Mouse (Mus musculus) hindbrain, embryonic 11.5 days (tissue): ENCODE results near the gene Mpdu1. TPM values are rescaled to one million over a fixed set of nuclear protein-coding genes. Genes with fewer than 3 reads are reported as not detected.

ENCODE experiments used
- ATAC-seq: fragments of 200-750 bp; cut with Nextera tagmentation; 2 replicates; pipeline ENCODE4 v1.8.0; 2017; ENCODE audit warnings: mild to moderate bottlenecking, moderate TSS enrichment, moderate library complexity; ENCODE audit not compliant: low FRiP score
- DNase-seq: peaks from one replicate; pipeline ENCODE4 v3.0.0-alpha.2; 2015; ENCODE audit warnings: low spot score
- H3K27ac ChIP-seq: fragments of 300-500 bp; sonication (generic); 2 replicates; pipeline ENCODE4 v1.5.1; 2014; ENCODE audit warnings: mild to moderate bottlenecking, low read depth, low read length
- H3K27me3 ChIP-seq: fragments of 300-500 bp; sonication (generic); 2 replicates; pipeline ENCODE4 v1.6.1; 2014; ENCODE audit warnings: mild to moderate bottlenecking, low read length, moderate library complexity, mixed read lengths; ENCODE audit not compliant: control insufficient read depth, insufficient read depth
- H3K36me3 ChIP-seq: fragments of 300-500 bp; sonication (generic); 2 replicates; pipeline ENCODE4 v1.6.1; 2014; ENCODE audit warnings: mild to moderate bottlenecking, low read length, moderate library complexity, mixed read lengths; ENCODE audit not compliant: control insufficient read depth, insufficient read depth
- H3K4me1 ChIP-seq: fragments of 300-500 bp; sonication (generic); replicated peaks from 2 replicates; pipeline ENCODE4 v1.6.1; 2014; ENCODE audit warnings: low read length, mixed read lengths; ENCODE audit not compliant: control insufficient read depth, insufficient read depth
- H3K4me2 ChIP-seq: fragments of 300-500 bp; sonication (generic); replicated peaks from 2 replicates; pipeline ENCODE4 v1.6.1; 2014; ENCODE audit warnings: mild to moderate bottlenecking, low read depth, low read length
- H3K4me3 ChIP-seq: fragments of 300-500 bp; sonication (generic); 2 replicates; pipeline ENCODE4 v1.5.1; 2014; ENCODE audit warnings: low read depth, low read length
- H3K9ac ChIP-seq: fragments of 300-500 bp; sonication (generic); 2 replicates; pipeline ENCODE4 v1.6.1; 2014; ENCODE audit warnings: low read depth, low read length
- H3K9me3 ChIP-seq: fragments of 300-500 bp; sonication (generic); 2 replicates; pipeline ENCODE4 v1.6.1; 2016; ENCODE audit warnings: low read length; ENCODE audit not compliant: control insufficient read depth
- WGBS: fragments of 180-500 bp; shearing (Covaris S2); extraction: QIAGEN DNeasy Blood & Tissue Kit; methylation state at CpG from one replicate; pipeline ENCODE4 v1.1.7; 2014; 5-methylcytosine and 5-hydroxymethylcytosine counted together
- microRNA counts: library from miRNA; unstranded; fragments of <30 nt; microRNA quantifications from one replicate; lab custom pipeline; 2015
- polyA plus RNA-seq: library from polyadenylated mRNA; unstranded; fragments of >200 nt; fragmentation: Nextera tagmentation; extraction: Ambion mirVana; gene quantifications from 2 replicates; pipeline ENCODE4 v1.2.1, GENCODE M21; 2014

Mpdu1 gene
- polyA plus RNA-seq, 1 experiment from 2014 or later: 45.3 TPM

- no peaks in the 10 kb centered on the region for H3K36me3 ChIP-seq
- H3K4me1 ChIP-seq: peaks cover 6% of the 10 kb centered on the region
- H3K9me3 ChIP-seq: no peaks in the 10 kb centered on the region
- 57% methylated on average over 7 of the region's 7 CpGs for WGBS
- H3K4me3 ChIP-seq: no peak overlapping the region
- ATAC-seq (no peak), DNase-seq (no peak)
- no peak overlapping the region for H3K9ac ChIP-seq
- H3K4me2 ChIP-seq: no peak overlapping the region
- H3K27ac ChIP-seq: no peak overlapping the region
- peaks cover 3% of the 10 kb centered on the region; the same call in 1 of the 2 replicates for H3K27me3 ChIP-seq
Measured at GRCm38 (mm10) chr11:69609416-69609815, 53.0 kb downstream of the Mpdu1 start.

GRCm38 (mm10) chr11:69608525-69608924 is 53.9 kb downstream of the Mpdu1 start:
- H3K9me3 ChIP-seq: no peaks in the 10 kb centered on the region
- no peaks in the 10 kb centered on the region for H3K36me3 ChIP-seq
- no peak for ATAC-seq
- H3K9ac ChIP-seq: no peak overlapping the region
- H3K27me3 ChIP-seq: peaks cover 5% of the 10 kb centered on the region; the same call in 1 of the 2 replicates
- no peak overlapping the region for H3K4me2 ChIP-seq
- DNase-seq: no peak
- no peak overlapping the region for H3K4me3 ChIP-seq
- peaks cover 5% of the 10 kb centered on the region for H3K4me1 ChIP-seq
- WGBS: 96% methylated on average over 3 of the region's 3 CpGs
- no peak overlapping the region for H3K27ac ChIP-seq

GRCm38 (mm10) chr11:69606832-69607231 is 55.6 kb downstream of the Mpdu1 start:
- Histone ChIP-seq H3K4me1 (peaks cover 4% of the 10 kb centered on the region; the same call in 1 of the 2 replicates), H3K27me3 (peaks cover 5% of the 10 kb centered on the region; the same call in 1 of the 2 replicates)
- WGBS: 77% methylated on average over 2 of the region's 2 CpGs

More at GRCm38 (mm10) chr11:69606832-69607231, 55.6 kb downstream of the Mpdu1 start:
- Histone ChIP-seq H3K36me3 (no peaks in the 10 kb centered on the region), H3K4me3 (no peak overlapping the region), H3K9me3 (no peaks in the 10 kb centered on the region), H3K9ac (no peak overlapping the region), H3K27ac (no peak overlapping the region), H3K4me2 (no peak overlapping the region)
- ATAC-seq (no peak), DNase-seq (no peak)

MicroRNAs encoded within 50 kb of the gene (microRNA counts, 519-probe panel; counts per million panel counts)
- microRNA mmu-miR-1934 (lab: Ali Mortazavi, UCI) (not detected), microRNA mmu-miR-467f (lab: Ali Mortazavi, UCI) (3,437 counts per million, percentile 22 among the panel's probes with 10 or more counts)

Other genes starting within 250 kb of the Mpdu1 start
- gene Kdm6b, start 249.0 kb downstream of the Mpdu1 start, polyA plus RNA-seq: 33.7 and 40.9 TPM in 2 replicates
- gene Dnah2, start 113.5 kb downstream of the Mpdu1 start, polyA plus RNA-seq: 0.68 and 1.6 TPM in 2 replicates
- 12.2 and 15.5 TPM in 2 replicates for gene Efnb3, start 102.4 kb downstream of the Mpdu1 start, polyA plus RNA-seq
- gene Wrap53, start 82.4 kb downstream of the Mpdu1 start, polyA plus RNA-seq: 36.6 and 37.8 TPM in 2 replicates
- 156 and 159 TPM in 2 replicates for gene Trp53, start 82.3 kb downstream of the Mpdu1 start, polyA plus RNA-seq
- gene Atp1b2, start 56.7 kb downstream of the Mpdu1 start, polyA plus RNA-seq: 11.7 and 13.1 TPM in 2 replicates
- gene Shbg, start 44.7 kb downstream of the Mpdu1 start, polyA plus RNA-seq: 0.17 TPM in 1 of 2 replicates, not detected in the other
- gene Sat2, start 40.6 kb downstream of the Mpdu1 start, polyA plus RNA-seq: 15.0 and 20.6 TPM in 2 replicates
- gene Fxr2, start 29.7 kb downstream of the Mpdu1 start, polyA plus RNA-seq: 30.1 and 31.3 TPM in 2 replicates
- not detected in 2 replicates for gene Sox15, start 7.3 kb downstream of the Mpdu1 start, polyA plus RNA-seq
- 8.2 and 8.7 TPM in 2 replicates for gene Cd68, start 3.5 kb upstream of the Mpdu1 start, polyA plus RNA-seq
- gene Eif4a1, start 9.8 kb upstream of the Mpdu1 start, polyA plus RNA-seq: 891 and 905 TPM in 2 replicates
- gene Senp3, start 19.4 kb upstream of the Mpdu1 start, polyA plus RNA-seq: 85.8 and 101 TPM in 2 replicates
- gene Tnfsf13, start 23.1 kb upstream of the Mpdu1 start, polyA plus RNA-seq: not detected in 2 replicates
- 2.2 and 4.0 TPM in 2 replicates for gene Tnfsf12, start 33.2 kb upstream of the Mpdu1 start, polyA plus RNA-seq
- gene Tnfsfm13, start 33.5 kb upstream of the Mpdu1 start, polyA plus RNA-seq: 0.61 and 1.1 TPM in 2 replicates
- gene Polr2a, start 96.0 kb upstream of the Mpdu1 start, polyA plus RNA-seq: 46.5 and 50.1 TPM in 2 replicates
- 0.57 and 1.1 TPM in 2 replicates for gene Slc35g3, start 99.3 kb upstream of the Mpdu1 start, polyA plus RNA-seq
- gene Zbtb4, start 103.3 kb upstream of the Mpdu1 start, polyA plus RNA-seq: 1.3 and 1.7 TPM in 2 replicates
- gene Chrnb1, start 133.3 kb upstream of the Mpdu1 start, polyA plus RNA-seq: 1.2 and 1.5 TPM in 2 replicates
- 2.2 and 2.8 TPM in 2 replicates for gene Fgf11, start 139.2 kb upstream of the Mpdu1 start, polyA plus RNA-seq
- gene Tmem102, start 143.0 kb upstream of the Mpdu1 start, polyA plus RNA-seq: 0.83 and 0.93 TPM in 2 replicates
- not detected in 2 replicates for gene Gm39566, start 152.7 kb upstream of the Mpdu1 start, polyA plus RNA-seq
- not detected in 2 replicates for gene Spem2, start 155.8 kb upstream of the Mpdu1 start, polyA plus RNA-seq
- gene Spem1, start 159.5 kb upstream of the Mpdu1 start, polyA plus RNA-seq: 0.17 and 0.38 TPM in 2 replicates
- gene Nlgn2, start 175.1 kb upstream of the Mpdu1 start, polyA plus RNA-seq: 11.5 and 16.1 TPM in 2 replicates
- 268 and 276 TPM in 2 replicates for gene Tmem256, start 175.9 kb upstream of the Mpdu1 start, polyA plus RNA-seq
- 62.2 and 62.6 TPM in 2 replicates for gene Plscr3, start 183.7 kb upstream of the Mpdu1 start, polyA plus RNA-seq
- gene Tnk1, start 196.1 kb upstream of the Mpdu1 start, polyA plus RNA-seq: 0.52 TPM in 1 of 2 replicates, not detected in the other
- not detected in 2 replicates for gene Tmem95, start 215.4 kb upstream of the Mpdu1 start, polyA plus RNA-seq
- 2.3 and 2.4 TPM in 2 replicates for gene Kctd11, start 218.8 kb upstream of the Mpdu1 start, polyA plus RNA-seq
- gene Acap1, start 232.9 kb upstream of the Mpdu1 start, polyA plus RNA-seq: 0.45 and 1.4 TPM in 2 replicates
- gene 2810408A11Rik, start 238.3 kb upstream of the Mpdu1 start, polyA plus RNA-seq: 14.5 and 14.7 TPM in 2 replicates
- gene Neurl4, start 238.4 kb upstream of the Mpdu1 start, polyA plus RNA-seq: 15.0 and 20.6 TPM in 2 replicates